Mouse (Mus musculus) heart, adult 2 months (tissue): ENCODE measurements around the gene Arhgap29. TPM values are rescaled to one million over a fixed set of nuclear protein-coding genes. Genes with fewer than 3 reads are reported as not detected.

Experiments
- DNase-seq, 2 experiments: peaks; one replicate each; pipeline ENCODE4 v3.0.0; 2021
- H3K27ac ChIP-seq: fragments of 200-600 bp; 2 replicates; pipeline ENCODE4 v1.8.1; 2022
- H3K27me3 ChIP-seq: fragments of 200-500 bp; 2 replicates; pipeline ENCODE4 v1.6.1; 2012; ENCODE audit warnings: mild to moderate bottlenecking, low read length, inconsistent platforms, mixed read lengths; ENCODE audit not compliant: control insufficient read depth, insufficient read depth
- H3K36me3 ChIP-seq: fragments of 200-500 bp; 2 replicates; pipeline ENCODE4 v1.6.1; 2012; ENCODE audit warnings: low read length, inconsistent platforms; ENCODE audit not compliant: control insufficient read depth, insufficient read depth
- H3K4me1 ChIP-seq: fragments of 200-500 bp; 2 replicates; pipeline ENCODE4 v1.6.1; 2011; ENCODE audit warnings: low read length; ENCODE audit not compliant: control insufficient read depth, insufficient read depth
- H3K4me3 ChIP-seq: fragments of 200-600 bp; 2 replicates; pipeline ENCODE4 v1.8.1; 2022
- H3K79me2 ChIP-seq: fragments of 200-500 bp; replicated peaks from 2 replicates; pipeline ENCODE4 v1.6.1; 2012; ENCODE audit warnings: mild to moderate bottlenecking, inconsistent platforms, low read length, moderate library complexity, mixed read lengths; ENCODE audit not compliant: control insufficient read depth, insufficient read depth
- H3K9ac ChIP-seq: fragments of 200-500 bp; 2 replicates; pipeline ENCODE4 v1.6.1; 2012; ENCODE audit warnings: low read depth, mild to moderate bottlenecking, control low read depth, inconsistent platforms, low read length, mixed read lengths
- CTCF ChIP-seq: fragments of 200-600 bp; IDR thresholded peaks from 2 replicates; pipeline ENCODE4 v1.8.1; 2022; ENCODE audit warnings: antibody characterized with exemption, mild to moderate bottlenecking, moderate library complexity
- EP300 ChIP-seq: fragments of 200-500 bp; IDR thresholded peaks from 2 replicates; pipeline ENCODE4 v1.6.1; 2011; ENCODE audit warnings: low read depth, low read length, control low read depth; ENCODE audit not compliant: insufficient read depth
- POLR2A ChIP-seq: fragments of 200-500 bp; IDR thresholded peaks from 2 replicates; pipeline ENCODE4 v1.6.1; 2011; ENCODE audit warnings: mild to moderate bottlenecking, low read depth, low read length, control low read depth; ENCODE audit not compliant: insufficient read depth
- WGBS: fragments of 180-500 bp; shearing (Covaris S2); methylation state at CpG from one replicate; pipeline ENCODE4 v1.1.7; 2018; 5-methylcytosine and 5-hydroxymethylcytosine counted together
- intact Hi-C: fragments of 180-260 bp; cut with DNase I; formaldehyde crosslinking; loops from one replicate; pipeline ENCODE4 v1.15.1; 2025
- polyA plus RNA-seq: library from polyadenylated mRNA; depleted of rRNA; stranded (reverse); fragments of >200 nt; gene quantifications from 2 replicates; pipeline ENCODE4 v1.2.3, GENCODE M21; 2012
- total RNA-seq, 2 experiments: library from RNA; stranded (reverse); gene quantifications; 2 replicates each; pipeline ENCODE4 v1.2.3; 2021

The Arhgap29 gene
- total and polyA plus RNA-seq, 3 experiments = 30.7 to 41.2 (median 38.6) TPM

DNA sequence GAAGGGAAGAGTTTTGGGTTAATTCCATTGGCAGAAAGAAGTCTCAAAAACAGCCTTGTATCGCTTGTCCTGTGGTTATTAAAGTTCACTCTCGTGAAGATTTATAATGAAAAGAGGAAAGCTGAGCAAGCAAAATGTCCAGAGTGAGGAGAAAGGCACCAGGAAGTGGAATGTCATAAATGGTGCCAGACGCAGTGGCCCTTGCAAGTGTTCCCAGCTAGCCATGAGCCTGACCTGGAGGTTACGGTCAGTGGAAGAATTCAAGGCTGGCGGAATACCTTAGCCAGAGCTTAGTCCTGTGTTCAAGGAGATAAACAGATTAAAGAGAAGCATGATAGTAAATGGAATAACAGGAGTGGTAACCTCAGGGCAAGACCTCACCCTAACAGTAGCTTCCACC lies 66.8 kb downstream of the Arhgap29 start:
- Histone ChIP-seq H3K4me3 (no peak overlapping the region), H3K27me3 (no peaks in the 10 kb centered on the region), H3K9ac (no peak overlapping the region), H3K79me2 (no peaks in the 10 kb centered on the region), H3K36me3 (peaks cover 5% of the 10 kb centered on the region), H3K4me1 (no peaks in the 10 kb centered on the region), H3K27ac (no peak overlapping the region)
- no peak for TF ChIP-seq POLR2A
- TF ChIP-seq CTCF = no peak
- TF ChIP-seq EP300 = no peak
- 86% methylated on average over 5 of the region's 5 CpGs for WGBS
- no peak for DNase-seq
- intact Hi-C loops = no loop called here

DNA sequence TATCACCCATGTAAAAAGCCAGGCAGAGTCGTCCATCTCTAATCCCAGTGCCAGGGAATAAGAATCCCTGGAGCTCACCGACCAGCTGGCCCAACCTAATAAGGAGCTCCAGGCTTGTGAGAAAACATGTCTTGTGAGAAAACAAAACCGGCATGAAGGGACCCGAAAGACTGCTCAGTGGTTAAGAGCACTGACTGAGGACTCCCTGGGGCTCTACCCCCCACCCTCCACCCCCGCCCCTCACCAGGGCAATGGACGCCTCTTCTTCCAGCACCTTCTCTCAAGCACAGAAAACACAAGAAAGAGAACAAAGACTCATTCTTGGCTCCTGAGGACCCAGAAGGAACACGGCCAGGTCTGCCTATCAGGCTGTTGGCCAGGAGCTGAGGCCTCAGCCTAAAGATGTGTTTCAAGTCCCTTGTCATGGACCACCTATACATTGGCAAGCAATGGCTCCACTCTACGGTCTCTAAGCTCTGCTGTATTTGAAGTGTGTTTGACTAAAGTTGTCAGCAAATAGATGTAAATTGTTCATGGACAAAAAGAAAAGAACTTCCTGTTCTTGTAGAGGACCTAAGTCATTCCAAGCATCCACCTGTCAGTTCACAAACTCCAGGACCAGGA lies 68.8 kb downstream of the Arhgap29 start:
- H3K9ac ChIP-seq = no peak overlapping the region
- no peak overlapping the region for H3K4me3 ChIP-seq
- TF ChIP-seq POLR2A (no peak), CTCF (no peak), EP300 (no peak)
- 86% methylated on average over 8 of the region's 8 CpGs for WGBS
- no peak for DNase-seq
- peaks cover 5% of the 10 kb centered on the region for H3K36me3 ChIP-seq
- H3K27me3 ChIP-seq = no peaks in the 10 kb centered on the region
- H3K27ac ChIP-seq = no peak overlapping the region
- no peaks in the 10 kb centered on the region for H3K4me1 ChIP-seq
- intact Hi-C loops = no loop called here
- no peaks in the 10 kb centered on the region for H3K79me2 ChIP-seq

DNA sequence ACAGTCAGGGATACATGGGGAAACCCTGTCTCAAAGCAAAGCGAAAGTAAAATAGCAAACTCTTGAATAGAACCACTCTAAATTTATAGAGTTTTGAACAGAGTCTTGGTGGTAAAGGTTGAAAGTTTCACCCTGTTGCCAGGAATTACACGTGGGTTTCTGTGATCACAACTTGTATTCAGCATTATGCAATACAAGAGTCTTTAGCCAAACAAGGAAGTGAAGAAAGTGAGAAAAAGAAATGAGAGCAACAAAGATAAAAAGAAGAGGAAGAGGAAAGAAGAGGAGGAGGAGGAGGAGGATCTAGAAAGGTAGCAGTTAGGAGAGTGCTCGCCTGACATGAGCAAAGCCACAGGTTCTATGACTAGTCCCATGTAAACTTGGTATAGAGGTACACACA lies 70.0 kb downstream of the Arhgap29 start:
- H3K27me3 ChIP-seq = no peaks in the 10 kb centered on the region
- 81% methylated on average over 3 of the region's 3 CpGs for WGBS
- H3K79me2 ChIP-seq = no peaks in the 10 kb centered on the region
- peaks cover under 1% of the 10 kb centered on the region; the same call in 1 of the 2 replicates for H3K36me3 ChIP-seq
- intact Hi-C loops = no loop called here
- TF ChIP-seq EP300 (no peak), POLR2A (no peak), CTCF (no peak)
- H3K4me3 ChIP-seq = no peak overlapping the region
- H3K9ac ChIP-seq = no peak overlapping the region
- DNase-seq = no peak
- H3K4me1 ChIP-seq = no peaks in the 10 kb centered on the region
- H3K27ac ChIP-seq = no peak overlapping the region

DNA sequence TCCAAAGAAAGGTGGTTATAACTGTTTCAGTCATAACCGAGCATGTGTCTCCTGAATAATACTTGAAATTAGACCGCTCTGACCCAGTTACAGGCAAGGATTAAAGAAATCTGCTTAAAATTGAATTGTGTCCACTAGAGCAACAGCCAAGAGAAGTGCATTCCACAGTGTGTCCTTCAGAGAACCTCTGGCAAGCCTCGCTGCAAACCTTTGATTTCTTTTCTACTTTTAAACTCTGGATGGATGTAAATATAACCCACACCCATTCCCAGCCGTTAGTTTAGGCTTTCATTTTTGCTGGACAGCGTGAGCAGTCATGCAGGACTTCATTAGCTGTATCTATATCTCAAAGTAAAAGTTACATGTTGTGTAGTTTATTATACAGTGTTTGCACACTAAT lies 74.3 kb downstream of the Arhgap29 start:
- Histone ChIP-seq H3K79me2 (no peaks in the 10 kb centered on the region), H3K4me3 (no peak overlapping the region), H3K9ac (no peak overlapping the region), H3K36me3 (no peaks in the 10 kb centered on the region), H3K27ac (peak overlapping the region; percentile 42), H3K27me3 (no peaks in the 10 kb centered on the region), H3K4me1 (0 out of 2 replicates have a peak, but pooled peaks cover 2% of the 10 kb centered on the region)
- no peak for DNase-seq
- WGBS = 40% methylated on average over 5 of the region's 5 CpGs
- intact Hi-C loops = no loop called here
- no peak for TF ChIP-seq EP300
- no peak for TF ChIP-seq CTCF
- TF ChIP-seq POLR2A = no peak

DNA sequence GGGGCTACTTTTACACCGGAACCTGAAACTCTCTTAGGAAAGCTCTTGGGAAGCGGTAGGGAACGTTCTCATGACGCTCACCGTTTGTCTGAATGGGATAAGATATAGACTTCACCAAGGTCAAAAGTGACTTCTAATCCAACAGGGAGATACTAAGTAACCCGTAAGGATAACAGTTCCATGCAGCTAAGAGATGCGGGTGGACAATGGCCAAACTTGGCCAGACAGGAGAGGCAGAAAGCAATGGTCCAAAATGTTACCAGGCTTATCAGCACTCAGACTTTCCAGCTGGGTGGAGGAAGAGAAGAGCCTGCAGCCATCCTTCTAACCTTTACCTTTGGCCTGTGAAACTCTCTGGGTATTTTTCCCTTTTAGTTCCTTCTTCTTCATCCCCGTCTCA lies 75.4 kb downstream of the Arhgap29 start:
- no peak overlapping the region for H3K27ac ChIP-seq
- intact Hi-C loops = no loop called here
- 58% methylated on average over 8 of the region's 8 CpGs for WGBS

DNA sequence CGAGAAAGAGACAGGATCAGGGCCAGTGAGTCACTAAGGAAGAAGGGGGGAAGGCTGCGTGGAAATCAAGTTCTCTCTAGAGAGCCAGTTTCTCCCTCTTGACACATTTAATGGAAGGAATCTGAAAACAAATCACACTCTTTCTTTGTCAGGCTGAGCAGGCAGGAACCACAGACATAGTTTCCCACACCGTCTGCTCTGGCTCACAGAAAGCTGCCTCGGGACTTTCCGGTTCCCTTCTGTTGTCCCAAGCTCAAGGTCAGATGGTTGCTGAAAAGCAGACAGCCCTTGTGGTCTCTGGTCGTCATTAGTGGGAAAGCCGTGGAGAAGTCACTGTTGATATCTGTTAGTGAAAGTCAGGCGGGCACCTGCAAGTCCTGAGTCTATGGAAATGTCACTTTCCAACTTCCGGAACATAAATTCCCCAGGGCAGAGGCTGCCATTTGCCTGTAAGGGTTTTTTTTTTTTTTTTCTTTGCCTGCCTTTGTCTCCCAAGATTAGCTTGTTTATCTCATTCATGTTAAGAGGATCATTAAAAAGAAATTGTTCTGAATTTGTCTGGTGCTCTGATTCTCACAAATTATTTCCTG lies 81.0 kb downstream of the Arhgap29 start:
- Histone ChIP-seq H3K9ac (peak overlapping the region; percentile 11; the same call in 1 of the 2 replicates), H3K4me1 (peaks cover 2% of the 10 kb centered on the region), H3K27ac (peak overlapping the region; percentile 75), H3K27me3 (no peaks in the 10 kb centered on the region), H3K79me2 (no peaks in the 10 kb centered on the region), H3K36me3 (no peaks in the 10 kb centered on the region), H3K4me3 (no peak overlapping the region)
- DNase-seq = peak; percentile 50 to 53
- WGBS = 19% methylated on average over 9 of the region's 9 CpGs
- intact Hi-C loops = no loop called here
- 0 out of 2 replicates have a peak, but pooled peaks have one; percentile 24 for TF ChIP-seq EP300
- no peak for TF ChIP-seq CTCF

More for the DNA sequence above, 75.4 kb downstream of the Arhgap29 start:
- Histone ChIP-seq H3K9ac (no peak overlapping the region), H3K36me3 (no peaks in the 10 kb centered on the region), H3K27me3 (no peaks in the 10 kb centered on the region), H3K79me2 (no peaks in the 10 kb centered on the region), H3K4me3 (no peak overlapping the region), H3K4me1 (0 out of 2 replicates have a peak, but pooled peaks cover 2% of the 10 kb centered on the region)
- no peak for DNase-seq
- TF ChIP-seq EP300 = no peak
- no peak for TF ChIP-seq CTCF
- no peak for TF ChIP-seq POLR2A
